Mouse (Mus musculus) megakaryocyte, embryonic 14.5 days (primary cell): ENCODE measurements around the gene Exoc4.

ENCODE experiments used
- FLI1 ChIP-seq: IDR thresholded peaks from 2 replicates; pipeline ENCODE4 v1.6.1; 2012; ENCODE audit warnings: low read length, inconsistent platforms, mixed read lengths
- GATA1 ChIP-seq: IDR thresholded peaks from 3 replicates; pipeline ENCODE4 v1.6.1; 2012; ENCODE audit warnings: mixed read lengths, low read length, inconsistent platforms, borderline replicate concordance

DNA sequence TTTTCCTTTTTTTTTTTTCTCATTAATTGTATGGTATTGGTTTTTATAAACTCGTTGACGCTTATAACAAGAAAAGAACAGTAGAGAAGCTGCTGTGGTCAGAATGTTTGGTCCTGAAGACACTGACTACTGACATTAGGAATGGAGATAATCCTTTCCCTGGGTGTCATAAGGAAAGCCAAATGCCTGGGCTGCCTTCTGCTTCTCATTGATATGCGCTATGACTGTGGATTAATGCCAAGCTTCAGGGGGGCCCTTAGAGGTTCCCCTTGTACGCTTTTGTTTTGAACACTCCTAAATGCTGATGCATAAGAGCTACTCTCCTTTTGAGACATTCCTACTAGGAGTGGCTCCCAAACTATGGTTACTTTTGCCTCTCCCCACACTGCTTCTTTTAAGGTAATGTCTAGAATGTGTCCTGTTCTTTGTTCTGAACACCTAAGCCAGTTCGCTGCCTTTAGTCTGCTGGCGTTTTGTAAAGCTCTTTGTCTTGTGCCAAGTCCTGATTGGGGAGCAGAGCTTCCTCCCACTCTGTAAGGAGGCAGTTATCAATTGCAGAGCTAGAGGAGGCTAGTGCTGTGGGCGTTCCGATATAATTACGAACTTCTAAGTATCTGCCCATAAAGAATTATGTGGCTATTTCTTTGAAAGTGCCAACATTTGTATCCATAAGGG lies 621.7 kb downstream of the Exoc4 start:
- TF ChIP-seq GATA1 (no peak), FLI1 (no peak)
